26 mouse cellular contexts compared by ENCODE assay signal in genomic region chr17:7820176-7820575, GRCm38 (mm10). TPM values are rescaled to one million over a fixed set of nuclear protein-coding genes. Genes with fewer than 3 reads are reported as not detected.
"Had no signal": no experiment of that assay in that cellular context is flagged by ENCODE, and none has a peak within 500 bp of the region (broad histone marks: within the 10 kb centered on the region; RNA-seq: fewer than 3 reads in every experiment).

No protein-coding gene starts in this region.

- H3K36me3 ChIP-seq: heart, embryonic 13.5 days; heart, embryonic 15.5 days; hindbrain, embryonic 13.5 days; hindbrain, embryonic 15.5 days; kidney, embryonic 15.5 days; limb, embryonic 13.5 days; limb, embryonic 15.5 days; liver, embryonic 12.5 days had no signal

- DNase-seq: gastrocnemius, postnatal 14 days; gastrocnemius, postnatal 36 days; heart, adult 2 months; heart, postnatal 14 days; heart, postnatal 36 days; kidney, adult 11 months; kidney, adult 2 months; kidney, adult 9 months; kidney, postnatal 14 days; kidney, postnatal 36 days; layer of hippocampus, adult 9-11 months; layer of hippocampus, postnatal 36 days; left cerebral cortex, postnatal 4 days had no signal

- ATAC-seq: hindbrain, postnatal 0 days; intestine, embryonic 16.5 days; liver, embryonic 12.5 days had no signal

- H3K9ac ChIP-seq: heart, embryonic 13.5 days; heart, embryonic 15.5 days; hindbrain, embryonic 13.5 days; hindbrain, embryonic 15.5 days; kidney, embryonic 15.5 days; limb, embryonic 13.5 days; limb, embryonic 15.5 days; liver, embryonic 12.5 days; liver, embryonic 14.5 days had no signal

- H3K27ac ChIP-seq: heart, adult 2 months; heart, embryonic 13.5 days; heart, embryonic 15.5 days; hindbrain, embryonic 13.5 days; hindbrain, embryonic 15.5 days; hindbrain, postnatal 0 days; kidney, embryonic 15.5 days; kidney, postnatal 0 days; limb, embryonic 13.5 days; limb, embryonic 15.5 days; liver, embryonic 12.5 days; liver, embryonic 14.5 days had no signal

- H3K9me3 ChIP-seq: heart, embryonic 13.5 days; heart, embryonic 15.5 days; hindbrain, embryonic 13.5 days; hindbrain, embryonic 15.5 days; kidney, embryonic 15.5 days; limb, embryonic 13.5 days; limb, embryonic 15.5 days; liver, embryonic 12.5 days had no signal

- H3K4me1 ChIP-seq: hindbrain, embryonic 13.5 days; hindbrain, embryonic 15.5 days; liver, embryonic 12.5 days had no signal

- H3K4me2 ChIP-seq: heart, embryonic 13.5 days; heart, embryonic 15.5 days; hindbrain, embryonic 13.5 days; hindbrain, embryonic 15.5 days; kidney, embryonic 15.5 days; limb, embryonic 13.5 days; limb, embryonic 15.5 days; liver, embryonic 12.5 days had no signal

- H3K4me3 ChIP-seq: heart, adult 2 months; heart, embryonic 13.5 days; heart, embryonic 15.5 days; hindbrain, embryonic 13.5 days; hindbrain, embryonic 15.5 days; kidney, embryonic 15.5 days; limb, embryonic 13.5 days; limb, embryonic 15.5 days; liver, embryonic 12.5 days had no signal

RNA-seq across cellular contexts. Expression of gene Fndc1, which starts 6.9 kb away (rescaled TPM):
- total RNA-seq: hematopoietic stem cell, adult 5-6 weeks had no signal
